Mouse (Mus musculus) 3T3-L1 (cell line): ENCODE results near the gene Gm20388.

ENCODE experiments used
- DNase-seq: peaks from one replicate; pipeline ENCODE4 v3.0.0-alpha.2; 2015; ENCODE audit warnings: low read depth, low spot score

Gene Gm20388

GRCm38 (mm10) chr8:120995424-120995823, 1084.8 kb downstream of the Gm20388 start:
- DNase-seq: no peak

GRCm38 (mm10) chr8:120996905-120997581, 1086.4 kb downstream of the Gm20388 start:
- DNase-seq: no peak

DNA sequence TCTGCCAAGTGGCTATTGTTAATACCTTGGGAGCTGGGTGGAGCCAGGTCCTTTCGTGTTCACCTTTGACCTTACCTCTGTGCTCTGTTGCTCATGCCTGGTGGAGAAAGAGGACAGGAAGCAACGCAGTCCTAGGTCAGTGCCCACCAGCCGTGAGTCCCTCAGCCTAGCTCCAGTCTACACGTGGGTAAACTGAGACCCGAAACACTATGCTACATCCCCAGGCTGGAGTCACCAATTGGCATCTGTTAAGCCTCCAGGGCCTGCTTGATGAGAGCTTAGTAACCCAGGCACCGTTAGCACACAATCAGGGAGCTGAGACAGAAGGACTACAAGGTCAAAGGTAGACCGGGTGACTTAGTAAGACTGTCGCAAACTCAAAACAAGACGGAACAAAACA, 1087.3 kb downstream of the Gm20388 start:
- DNase-seq: no peak

- no peak for DNase-seq
Observed at GRCm38 (mm10) chr8:120998966-120999365, 1088.3 kb downstream of the Gm20388 start.

- no peak for DNase-seq
Observed at GRCm38 (mm10) chr8:121001951-121002350, 1091.3 kb downstream of the Gm20388 start.

GRCm38 (mm10) chr8:121002871-121003539, 1092.4 kb downstream of the Gm20388 start:
- no peak for DNase-seq

DNA sequence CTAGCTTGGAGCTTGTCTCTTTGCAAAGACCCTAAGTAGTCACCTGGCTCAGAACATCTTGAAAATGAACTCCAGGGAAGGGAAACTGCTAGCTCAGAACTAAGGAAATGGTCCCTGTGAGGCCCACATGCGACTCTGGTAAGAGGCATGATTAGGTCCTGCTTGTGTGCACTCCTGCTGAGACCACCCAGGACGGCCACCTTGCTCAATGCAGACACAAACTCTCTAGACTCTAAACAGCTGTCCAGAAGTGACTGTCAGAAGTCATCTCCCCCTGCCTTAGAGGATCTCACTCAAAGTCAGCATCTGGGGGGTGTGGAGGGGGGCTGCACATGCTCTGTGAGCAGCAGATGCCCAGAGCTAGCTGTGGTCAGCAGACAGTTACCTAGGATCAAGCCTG, 1093.0 kb downstream of the Gm20388 start:
- no peak for DNase-seq

- DNase-seq: no peak
Observed at GRCm38 (mm10) chr8:121013318-121013717, 1102.7 kb downstream of the Gm20388 start.

- no peak for DNase-seq
Observed at GRCm38 (mm10) chr8:121016621-121017020, 1106.0 kb downstream of the Gm20388 start.

GRCm38 (mm10) chr8:121018236-121018635, 1107.6 kb downstream of the Gm20388 start:
- no peak for DNase-seq

- DNase-seq: no peak
Observed at GRCm38 (mm10) chr8:121021488-121021887, 1110.8 kb downstream of the Gm20388 start.

DNA sequence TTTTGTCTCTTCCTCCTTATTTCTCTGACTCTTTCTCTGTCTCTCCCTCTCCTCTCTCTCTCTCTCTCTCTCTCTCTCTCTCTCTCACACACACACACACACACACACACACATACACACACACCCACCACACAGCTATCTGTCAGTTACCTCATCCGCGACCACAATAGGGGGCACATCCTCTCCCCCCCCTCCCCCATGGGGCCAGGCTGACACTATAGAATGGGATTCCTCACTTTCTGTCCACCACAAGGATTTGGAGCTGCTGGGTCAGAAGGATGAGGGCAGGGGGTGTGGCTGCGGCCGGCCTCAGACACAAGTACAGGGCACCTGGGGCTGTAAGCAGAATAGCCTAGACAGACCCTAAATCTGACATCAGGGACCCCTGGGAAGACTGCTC, 1112.4 kb downstream of the Gm20388 start:
- DNase-seq: no peak

DNA sequence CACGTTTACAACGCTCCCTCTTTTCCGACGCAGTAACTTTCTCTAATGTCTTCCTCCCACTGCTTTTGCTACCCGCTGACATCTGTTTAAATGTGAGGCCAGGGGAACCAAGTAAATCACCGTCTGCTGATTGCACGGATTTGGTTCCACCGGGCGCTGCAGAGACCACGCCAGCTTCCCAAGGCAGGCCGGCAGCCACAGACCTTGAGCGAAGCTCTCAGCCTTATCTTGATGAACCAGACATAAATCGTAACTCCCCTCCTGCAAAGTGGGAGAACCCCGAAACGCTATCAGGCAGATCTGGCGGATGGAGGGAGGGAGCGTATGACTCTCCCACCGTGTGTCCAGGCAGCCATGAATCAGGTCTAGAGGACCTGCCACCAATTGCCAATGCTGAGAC, 1113.1 kb downstream of the Gm20388 start:
- no peak for DNase-seq

DNA sequence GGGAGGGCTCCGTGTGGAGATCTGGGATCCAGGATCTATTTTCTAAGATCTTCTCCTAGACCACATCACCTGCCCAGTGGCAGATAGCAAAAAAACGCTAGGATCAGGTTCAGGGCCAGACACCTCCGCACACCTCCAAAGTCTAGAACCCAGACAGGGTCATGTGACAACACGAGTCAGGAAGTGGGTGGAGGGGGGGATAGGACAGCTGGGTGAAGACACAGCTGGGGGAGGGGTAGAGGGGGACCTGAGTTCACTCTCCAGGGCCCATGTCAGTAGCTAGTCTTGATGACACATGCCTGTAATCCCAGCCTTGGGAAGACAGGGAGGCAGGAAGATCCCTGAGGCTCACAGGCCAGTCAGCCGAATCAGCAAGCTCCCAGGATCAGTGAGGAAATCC, 1114.8 kb downstream of the Gm20388 start:
- no peak for DNase-seq

- no peak for DNase-seq
Observed at GRCm38 (mm10) chr8:121027787-121028186, 1117.1 kb downstream of the Gm20388 start.

DNA sequence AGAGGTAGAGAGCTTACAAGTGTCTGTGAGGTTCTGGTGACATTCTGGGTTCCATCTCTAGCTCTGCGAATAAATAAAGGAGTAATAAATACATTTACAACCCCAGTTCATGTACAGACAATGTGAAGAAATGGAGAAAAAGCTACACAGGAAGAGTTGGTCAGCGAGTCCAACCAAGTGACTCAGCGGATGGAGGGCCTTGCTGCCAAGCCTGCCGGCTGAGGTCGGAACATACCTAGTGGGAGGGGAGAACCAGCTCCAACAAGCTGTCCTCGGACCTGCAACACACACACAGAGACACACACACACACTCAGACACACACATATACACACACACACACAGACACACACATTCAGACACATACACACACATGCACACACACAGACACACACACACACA, 1118.4 kb downstream of the Gm20388 start:
- DNase-seq: peak; percentile 6

DNA sequence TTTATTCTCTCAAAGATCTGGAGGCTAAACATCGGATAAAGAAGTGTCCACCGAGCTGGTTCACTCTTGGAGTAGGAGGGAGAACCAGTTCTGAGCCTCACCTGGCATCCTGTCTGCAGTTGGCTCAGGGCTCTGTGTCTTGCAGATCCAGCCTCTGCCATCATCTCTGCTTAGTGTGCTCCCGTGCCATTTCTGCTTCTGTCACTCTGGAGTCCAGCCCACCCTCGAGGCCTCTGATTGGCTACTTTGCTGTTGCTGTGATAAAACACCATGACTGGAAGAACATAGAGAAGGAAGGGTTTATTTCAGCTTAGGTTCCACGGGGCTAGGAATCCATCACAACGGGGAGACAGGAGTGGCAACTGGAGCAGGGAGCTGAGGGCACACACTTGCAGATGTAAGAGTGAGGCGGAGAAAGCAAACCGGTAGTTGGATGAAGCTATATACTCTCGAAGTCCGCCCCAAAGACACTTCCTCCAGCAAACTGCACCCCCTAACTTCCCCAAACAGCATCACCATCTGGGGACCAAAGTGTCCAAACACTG, 1119.9 kb downstream of the Gm20388 start:
- DNase-seq: no peak

- no peak for DNase-seq
Observed at GRCm38 (mm10) chr8:121033299-121034013, 1122.8 kb downstream of the Gm20388 start.

GRCm38 (mm10) chr8:121035611-121036010, 1125.0 kb downstream of the Gm20388 start:
- DNase-seq: no peak

DNA sequence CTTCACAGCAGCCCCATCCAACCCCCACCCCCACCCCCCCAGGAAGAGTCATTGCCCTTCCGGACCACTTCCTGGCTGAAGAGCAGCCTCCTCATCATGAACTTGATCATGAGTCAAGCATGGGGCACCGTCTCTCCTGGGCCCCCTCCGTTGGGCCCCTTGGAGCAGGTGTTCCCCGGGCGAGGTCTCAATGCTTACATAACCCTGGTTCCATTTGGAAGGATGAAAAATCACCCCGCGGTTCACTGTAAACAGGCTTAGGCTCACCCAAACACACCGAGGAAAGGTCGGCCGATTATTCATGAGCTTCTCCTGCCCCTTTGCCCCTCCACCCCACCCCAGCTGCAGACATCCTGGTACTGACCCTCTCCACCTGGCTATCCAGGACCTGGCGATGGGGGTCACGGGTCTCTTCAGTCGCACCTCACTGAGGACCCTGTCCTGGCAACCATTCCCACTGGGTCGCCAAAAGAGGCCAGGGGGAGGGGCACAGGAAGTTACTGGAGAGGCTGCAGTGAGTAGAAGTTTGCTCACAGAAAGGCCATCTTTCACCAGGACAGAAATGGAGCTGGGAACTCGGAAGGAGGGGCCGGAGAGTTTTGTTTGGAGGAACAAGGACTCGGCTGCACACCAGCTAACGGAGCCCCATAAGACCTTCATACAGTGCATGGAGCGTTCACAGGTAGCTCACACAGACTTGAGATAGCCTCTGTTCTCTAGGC, 1133.2 kb downstream of the Gm20388 start:
- no peak for DNase-seq

DNA sequence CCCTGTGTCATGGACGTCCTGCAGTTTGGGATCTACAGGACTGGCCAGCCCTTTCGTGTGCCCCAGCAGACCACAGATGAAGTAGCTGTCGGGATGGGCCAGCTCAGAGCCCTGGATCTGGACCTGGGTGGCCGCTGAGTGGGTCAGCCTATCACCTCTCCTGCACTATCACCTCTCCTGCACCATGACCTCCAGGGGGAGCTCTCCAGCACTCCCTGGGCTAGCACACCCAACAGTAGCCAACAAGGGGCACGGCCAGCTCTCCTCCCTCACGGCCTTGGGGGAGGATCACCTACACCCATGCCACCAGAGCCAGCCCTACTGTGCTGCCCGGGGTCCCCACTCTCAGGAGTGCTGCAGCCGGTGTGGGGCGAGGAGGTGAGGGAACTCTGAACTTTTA, 1136.8 kb downstream of the Gm20388 start:
- DNase-seq: no peak

DNA sequence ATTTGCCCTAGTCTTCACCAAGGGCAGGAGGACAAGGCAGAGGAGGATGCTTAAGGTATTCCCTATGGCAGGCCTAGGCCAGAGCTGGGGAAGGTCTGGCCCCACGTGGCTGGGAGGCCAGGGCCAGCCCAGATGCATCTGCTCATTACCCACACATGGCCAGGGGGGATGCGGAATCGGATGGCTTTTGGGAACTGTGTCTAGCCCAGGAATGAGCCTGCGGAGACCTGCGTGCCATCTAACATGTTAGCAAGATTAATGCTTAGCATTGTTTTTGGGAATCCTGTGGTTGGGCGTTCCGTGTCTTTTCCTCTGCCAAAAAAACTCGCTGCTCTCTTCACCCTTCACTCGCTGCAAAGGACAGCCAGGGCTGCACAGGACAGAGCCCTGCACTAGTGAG, 1147.4 kb downstream of the Gm20388 start:
- DNase-seq: no peak
